Mouse (Mus musculus) MEL-GATA-1-ER (cell line): ENCODE results near the gene Ctdspl.

Experiments used
- DNase-seq: peaks from one replicate; pipeline ENCODE4 v3.0.0-alpha.2; 2012; ENCODE audit warnings: low read depth; ENCODE audit errors: extremely low read depth

Ctdspl gene

DNA sequence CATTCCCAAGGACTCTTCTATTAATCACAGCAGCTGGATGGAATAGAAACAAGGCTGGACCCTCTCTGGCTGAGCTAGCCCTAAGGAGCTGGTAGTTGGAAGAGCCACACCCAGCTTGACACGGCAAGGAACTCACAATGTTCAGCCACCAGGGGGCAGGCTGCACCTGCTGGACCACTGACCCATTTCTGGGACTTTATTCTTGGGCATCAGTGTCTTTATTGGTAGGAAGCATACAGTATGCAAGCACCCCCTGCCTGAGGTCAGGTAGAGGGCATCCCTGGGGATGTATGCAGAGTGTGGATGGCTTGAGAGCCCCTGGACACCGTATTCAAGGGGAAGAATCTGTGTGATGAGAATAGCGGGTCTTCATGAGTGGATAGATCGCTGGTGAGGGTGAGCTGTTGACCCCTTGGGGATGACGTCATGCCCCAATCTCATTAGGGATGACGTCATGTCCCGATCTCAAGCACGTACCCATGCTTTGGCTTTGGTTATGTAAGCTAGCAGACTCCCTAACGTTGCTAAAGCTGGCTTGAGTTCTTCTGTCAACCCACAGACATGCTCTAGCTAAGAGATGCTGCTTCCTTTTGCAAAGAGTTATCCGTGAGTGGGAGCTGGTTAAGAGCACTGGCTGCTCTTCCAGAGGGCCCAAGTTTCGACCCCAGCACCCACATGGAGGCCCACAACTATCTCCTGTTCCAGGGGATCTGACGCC lies 5.3 kb upstream of the Ctdspl start:
- DNase-seq = peak; percentile 32

GRCm38 (mm10) chr9:118921926-118922325 lies 4.3 kb upstream of the Ctdspl start:
- DNase-seq = peak; percentile 35

DNA sequence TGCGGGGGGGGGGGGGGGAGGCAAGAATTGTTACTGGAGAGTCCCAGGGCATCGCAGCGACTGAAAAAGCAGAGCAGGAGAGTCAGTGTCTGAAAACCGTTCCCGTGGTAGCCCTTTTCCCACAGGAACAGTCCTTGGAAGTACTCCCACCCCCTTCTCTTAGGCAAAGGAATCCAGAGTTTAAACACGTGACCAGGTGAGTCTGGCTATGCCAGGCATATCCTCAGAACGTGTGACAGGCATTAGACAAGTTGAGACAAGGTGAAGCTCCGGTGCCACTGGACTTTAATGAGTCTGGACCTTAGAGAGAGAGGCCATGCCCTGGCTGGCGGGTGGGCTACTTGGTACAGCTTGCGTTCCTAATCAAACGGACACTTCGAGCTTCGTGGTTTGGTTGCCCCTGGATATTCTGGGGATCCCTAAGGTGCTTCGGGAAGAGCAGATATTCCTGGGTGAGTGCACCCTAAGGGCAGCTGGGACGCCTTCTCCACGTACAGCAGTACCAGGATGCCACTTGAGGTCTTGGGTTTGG lies 1.6 kb upstream of the Ctdspl start:
- DNase-seq = no peak

- DNase-seq = peak; percentile 87
Measured at GRCm38 (mm10) chr9:118925286-118926110, 755 bp upstream of the Ctdspl start.

DNA sequence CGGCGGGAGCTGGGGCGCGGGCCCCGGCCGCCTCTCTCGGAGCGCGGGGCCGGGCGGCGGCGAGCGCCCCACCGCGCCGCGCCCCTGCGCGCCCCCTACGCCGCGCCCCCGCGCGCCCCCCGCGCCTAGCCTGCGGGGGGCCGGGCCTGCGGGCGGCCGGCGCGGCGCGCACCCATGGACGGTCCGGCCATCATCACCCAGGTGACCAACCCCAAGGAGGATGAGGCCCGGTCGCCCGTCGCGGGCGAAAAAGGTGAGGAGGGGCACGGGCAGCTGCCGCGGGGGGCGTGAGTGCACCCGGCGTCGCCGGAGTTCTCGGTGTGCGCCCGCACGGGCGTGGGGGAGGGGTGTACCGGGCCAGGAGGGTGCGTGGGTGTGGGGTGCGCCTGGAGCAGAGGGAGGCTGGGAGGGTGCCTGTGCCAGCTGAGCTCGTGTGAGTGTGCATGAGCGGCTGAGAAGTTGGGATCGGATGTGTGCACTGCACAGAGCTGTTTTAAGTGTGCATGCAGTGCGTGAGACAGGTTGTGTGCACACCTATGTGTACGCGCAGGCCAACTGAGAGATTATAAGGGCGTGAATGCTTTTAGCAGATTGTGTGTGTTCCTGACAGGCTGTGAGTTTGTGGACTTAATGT lies 552 bp downstream of the Ctdspl start:
- no peak for DNase-seq

DNA sequence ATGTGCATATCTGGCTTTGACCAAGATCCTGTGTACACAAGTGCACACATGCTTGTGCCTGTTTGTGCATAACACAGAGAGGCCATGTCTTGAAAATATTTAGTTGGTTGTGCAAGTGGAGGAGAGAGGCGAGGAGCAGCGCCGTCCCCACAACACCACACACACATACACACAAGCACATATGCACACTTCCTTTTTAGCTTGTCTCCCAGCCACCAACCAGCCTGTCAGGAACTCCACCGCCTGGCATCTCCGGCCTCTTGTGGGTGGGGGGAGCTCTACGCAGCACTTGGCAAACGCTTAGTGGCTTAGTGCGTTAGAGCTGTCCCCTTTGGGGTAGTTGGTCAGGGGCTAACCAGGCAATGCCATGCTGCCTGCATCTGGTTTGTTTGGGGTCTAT lies 1.2 kb downstream of the Ctdspl start:
- no peak for DNase-seq

GRCm38 (mm10) chr9:118928007-118928406 lies 1.8 kb downstream of the Ctdspl start:
- DNase-seq = no peak

DNA sequence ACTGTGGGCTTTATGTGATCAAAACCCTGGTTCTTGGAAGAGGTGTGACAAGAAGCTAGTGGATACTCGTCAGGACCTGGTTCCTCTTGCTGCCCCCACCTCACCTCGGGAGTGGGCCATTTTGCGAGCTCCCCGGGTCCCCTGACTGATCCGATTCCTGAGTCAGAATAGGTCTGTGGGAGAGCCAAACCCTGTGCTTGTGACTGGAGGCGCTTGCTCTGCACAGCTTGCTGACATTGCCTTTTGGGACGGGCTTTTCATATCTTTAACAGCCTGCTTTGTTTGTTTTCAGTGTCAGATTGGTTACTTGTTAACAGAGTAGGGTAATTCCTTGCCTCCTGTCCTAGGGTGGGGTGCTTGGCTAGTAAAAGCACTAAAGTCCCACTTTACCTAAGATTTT lies 2.4 kb downstream of the Ctdspl start:
- no peak for DNase-seq

- no peak for DNase-seq
Measured at GRCm38 (mm10) chr9:118930611-118931010, 4.4 kb downstream of the Ctdspl start.

GRCm38 (mm10) chr9:118933800-118934199 lies 7.5 kb downstream of the Ctdspl start:
- DNase-seq = no peak

DNA sequence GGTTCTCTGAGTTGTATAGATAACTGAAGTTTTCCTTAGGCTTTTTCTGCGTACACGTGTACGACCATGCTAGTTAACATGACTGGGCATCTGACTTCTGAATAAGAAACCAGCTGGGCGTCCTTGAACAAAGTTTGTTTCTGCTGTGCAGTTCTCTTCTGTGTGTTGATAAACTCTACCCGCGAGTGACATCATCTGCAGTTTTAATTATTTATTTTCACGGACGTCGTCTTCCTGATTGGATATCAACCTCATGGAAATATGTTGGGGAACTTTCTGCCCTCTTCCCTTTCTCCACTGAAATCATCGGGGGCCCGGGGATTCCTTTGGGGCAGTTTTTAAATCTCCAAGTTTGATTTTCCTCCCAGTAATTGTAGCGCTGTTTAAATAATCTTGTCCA lies 8.1 kb downstream of the Ctdspl start:
- DNase-seq = no peak

GRCm38 (mm10) chr9:118935098-118935497 lies 8.8 kb downstream of the Ctdspl start:
- DNase-seq = no peak

DNA sequence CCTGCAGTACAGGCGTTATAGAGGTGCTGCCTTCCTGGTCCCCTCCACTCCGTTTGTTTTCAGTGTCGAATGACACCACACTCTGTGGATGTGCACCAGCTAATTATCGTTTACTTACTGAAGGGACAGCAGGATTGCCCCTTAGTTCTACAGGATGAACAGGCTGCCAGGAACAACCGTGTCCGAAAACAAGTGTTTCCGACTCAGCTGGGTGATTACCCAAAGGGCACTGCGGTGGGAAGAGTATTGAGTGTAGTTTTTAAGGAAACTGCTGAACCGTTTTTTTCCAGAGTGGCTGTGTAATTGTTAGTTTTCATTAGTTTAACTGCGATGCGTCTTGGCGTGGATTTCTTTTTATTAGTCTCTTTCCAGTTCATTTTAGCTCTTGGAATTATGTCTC lies 9.8 kb downstream of the Ctdspl start:
- no peak for DNase-seq

DNA sequence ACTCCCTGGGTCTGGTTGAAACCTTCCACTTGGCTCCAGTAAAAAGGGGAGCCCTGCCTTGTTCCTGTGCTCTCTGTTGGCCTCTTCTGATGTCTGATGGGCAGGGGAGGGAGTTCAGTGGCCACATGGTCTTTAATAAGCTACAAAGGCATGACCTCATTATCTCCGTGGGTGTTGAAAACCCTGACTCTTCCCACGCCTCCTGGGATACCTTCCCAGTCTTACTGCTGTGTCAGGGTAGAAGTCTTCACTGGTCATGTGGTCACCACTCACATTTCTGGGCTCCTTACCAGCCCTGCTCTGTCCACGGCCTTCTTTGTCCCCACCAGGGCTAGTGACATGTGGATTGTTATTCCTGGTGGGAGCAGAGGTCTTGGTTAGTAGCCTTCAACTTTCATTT lies 11.3 kb downstream of the Ctdspl start:
- no peak for DNase-seq

- DNase-seq = no peak
Measured at GRCm38 (mm10) chr9:118939410-118939809, 13.2 kb downstream of the Ctdspl start.

- DNase-seq = no peak
Measured at GRCm38 (mm10) chr9:118939831-118940230, 13.6 kb downstream of the Ctdspl start.

DNA sequence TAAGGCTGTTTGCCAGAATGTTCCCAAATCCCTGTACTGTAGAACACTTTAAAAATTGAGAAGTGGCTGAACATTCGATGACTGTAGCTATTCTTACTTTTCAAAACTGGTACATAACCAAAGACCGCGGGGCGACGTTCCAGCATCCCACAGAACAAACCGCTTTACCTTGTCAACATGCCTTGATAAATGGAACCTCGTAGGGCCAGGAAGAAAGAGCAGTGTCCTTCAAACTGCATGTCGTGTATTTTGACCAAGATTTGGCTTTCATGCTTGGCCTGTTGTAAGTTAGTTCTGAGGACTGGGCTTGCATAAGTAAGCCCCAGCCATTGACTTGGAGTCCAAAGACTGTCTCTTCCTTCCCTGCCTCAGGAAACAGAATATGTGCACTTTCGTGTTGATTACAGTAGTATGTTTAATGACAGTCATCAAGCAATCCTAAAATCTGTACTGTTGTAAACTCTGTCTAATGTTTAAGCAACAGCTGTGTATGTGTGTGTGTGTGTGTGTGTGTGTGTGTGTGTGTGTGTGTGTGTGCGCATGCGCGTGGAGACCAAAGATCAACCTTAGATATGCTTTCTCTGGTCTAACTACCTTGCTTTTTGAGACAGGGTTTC lies 14.4 kb downstream of the Ctdspl start:
- no peak for DNase-seq

DNA sequence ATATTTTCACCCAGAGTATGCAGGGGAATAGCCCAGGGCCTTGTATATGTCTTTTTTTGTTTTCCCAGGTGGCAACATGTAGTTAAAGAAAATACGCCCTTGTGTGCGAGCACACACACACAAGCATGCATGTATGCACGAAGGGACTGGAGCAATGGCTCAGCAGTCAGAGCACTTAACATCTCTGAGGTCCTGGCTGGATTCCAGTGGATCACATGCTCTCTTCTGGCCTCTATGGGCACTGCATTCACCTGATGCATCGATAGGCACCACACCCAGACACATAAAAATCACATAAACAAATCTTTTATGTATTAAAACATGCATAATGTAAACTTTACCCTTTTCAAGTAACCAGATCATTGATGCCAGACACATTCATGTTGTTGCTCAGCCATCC lies 15.8 kb downstream of the Ctdspl start:
- DNase-seq = no peak

- DNase-seq = no peak
Measured at GRCm38 (mm10) chr9:118943941-118944340, 17.7 kb downstream of the Ctdspl start.

- DNase-seq = peak; percentile 89
Measured at GRCm38 (mm10) chr9:118944388-118944787, 18.1 kb downstream of the Ctdspl start.

- DNase-seq = no peak
Measured at GRCm38 (mm10) chr9:118948486-118948885, 22.2 kb downstream of the Ctdspl start.

- DNase-seq = no peak
Measured at GRCm38 (mm10) chr9:118949124-118949523, 22.9 kb downstream of the Ctdspl start.
